Mouse (Mus musculus) large intestine, adult 2 months (tissue): Measurements from ENCODE around the gene Gm20388. TPM values are rescaled to one million over a fixed set of nuclear protein-coding genes. Genes with fewer than 3 reads are reported as not detected.

Experiments used
- DNase-seq: peaks from one replicate; pipeline ENCODE4 v3.0.0-alpha.2; 2012; ENCODE audit warnings: low read depth, low spot score
- WGBS: fragments of 180-500 bp; shearing (Covaris S2); methylation state at CpG from one replicate; pipeline ENCODE4 v1.1.7; 2018; 5-methylcytosine and 5-hydroxymethylcytosine counted together
- polyA plus RNA-seq: library from polyadenylated mRNA; depleted of rRNA; stranded (reverse); fragments of >200 nt; gene quantifications from 2 replicates; pipeline ENCODE4 v1.2.3, GENCODE M21; 2012

Gene Gm20388
- polyA plus RNA-seq, 1 experiment = 31.5 TPM

DNA sequence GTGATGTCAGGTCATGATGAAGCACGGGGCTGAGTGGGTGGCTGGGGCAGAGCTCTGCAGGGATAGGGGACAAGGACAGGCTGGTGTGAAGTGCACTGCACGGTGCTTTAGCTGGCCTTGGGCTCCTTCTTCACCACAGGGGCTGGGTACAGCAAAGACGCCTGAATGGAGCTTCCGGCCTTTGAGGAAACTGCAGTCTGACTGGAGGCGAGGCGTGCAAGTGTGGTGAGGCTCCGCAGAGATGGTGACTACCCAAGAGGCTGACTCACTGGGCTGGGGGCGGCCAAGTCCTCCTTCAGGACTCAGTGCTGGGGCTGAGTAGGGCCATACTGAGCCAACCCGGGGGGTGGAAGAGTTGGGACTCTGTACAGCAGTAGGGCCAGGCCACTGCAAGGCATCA, 295.3 kb downstream of the Gm20388 start:
- 83% methylated on average over 9 of the region's 9 CpGs for WGBS
- no peak for DNase-seq

DNA sequence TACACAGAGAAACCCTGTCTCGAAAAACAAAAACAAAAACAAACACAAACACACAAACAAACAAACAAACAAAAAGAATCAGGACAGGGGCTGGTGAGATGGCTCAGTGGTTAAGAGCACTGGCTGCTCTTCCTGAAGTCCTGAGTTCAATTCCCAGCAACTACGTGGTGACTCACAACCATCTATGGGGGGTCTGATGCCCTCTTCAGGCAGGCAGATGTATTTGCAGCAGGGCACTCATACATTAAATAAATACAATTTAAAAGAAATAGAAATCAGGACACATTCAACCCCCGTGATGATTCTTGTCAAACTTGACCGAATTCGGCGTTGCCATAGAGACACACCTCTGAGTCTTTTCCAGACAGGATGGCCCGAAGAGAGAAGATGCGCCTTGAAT, 296.7 kb downstream of the Gm20388 start:
- 88% methylated on average over 8 of the region's 8 CpGs for WGBS
- DNase-seq = no peak

DNA sequence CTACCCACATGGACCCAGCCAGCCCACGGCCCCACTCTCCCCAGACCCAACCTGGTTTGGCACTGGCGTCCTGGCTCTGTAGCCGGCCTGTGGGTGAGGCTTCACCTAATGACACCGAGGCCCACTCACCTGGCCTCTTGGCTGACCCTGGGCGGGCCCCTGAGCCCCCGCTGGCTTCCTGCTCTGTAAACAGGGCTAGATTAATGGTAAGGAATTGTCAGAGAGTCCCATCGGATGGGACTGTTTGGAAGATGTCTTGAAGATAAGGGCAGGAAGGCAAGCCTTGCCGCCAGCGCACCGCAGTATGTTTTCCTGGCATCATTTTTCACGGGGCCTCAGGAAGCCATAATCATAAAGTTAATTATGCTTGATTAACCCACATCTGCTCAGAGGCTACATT, 297.5 kb downstream of the Gm20388 start:
- 37% methylated on average over 11 of the region's 11 CpGs for WGBS
- DNase-seq = no peak

DNA sequence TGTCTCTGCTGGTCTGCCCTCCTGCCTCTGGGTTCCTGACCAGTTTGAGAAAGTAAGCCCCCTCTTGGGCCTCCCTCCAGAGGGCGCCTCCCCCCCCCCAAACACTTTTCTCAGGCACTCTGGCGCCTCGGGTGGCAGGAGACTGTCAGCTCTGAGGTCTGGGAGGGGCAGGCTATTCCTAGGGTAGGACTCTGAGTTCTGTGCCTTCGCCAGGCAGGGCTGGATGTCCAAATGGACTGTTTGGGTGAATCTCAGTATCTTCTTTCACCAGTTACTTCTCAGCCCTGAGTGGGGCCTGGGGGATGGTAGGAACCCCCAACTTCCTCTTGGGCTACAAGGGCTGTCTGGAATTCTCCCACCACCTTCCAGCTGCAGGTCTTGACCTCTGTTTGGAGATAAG, 300.7 kb downstream of the Gm20388 start:
- WGBS = 29% methylated on average over 4 of the region's 4 CpGs
- DNase-seq = no peak

DNA sequence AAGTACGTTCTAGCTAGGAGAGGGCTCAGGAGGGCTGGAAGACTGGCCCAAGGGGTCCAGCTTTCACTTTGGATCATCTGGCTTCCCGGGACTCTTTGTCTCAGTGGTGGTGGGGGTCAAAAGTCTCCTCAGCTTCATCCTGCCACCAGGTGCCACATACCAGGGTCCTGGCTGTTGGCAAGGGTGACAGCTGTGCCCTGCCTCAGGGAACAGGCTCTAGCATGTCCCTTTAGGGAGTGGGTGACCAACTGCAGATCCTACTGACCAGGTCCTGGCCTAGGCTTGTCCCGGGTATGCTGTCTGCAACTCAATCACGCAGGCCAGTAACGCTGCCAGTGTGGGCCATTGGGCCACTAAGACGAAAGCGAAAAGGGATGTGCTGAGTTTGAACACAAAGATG, 302.0 kb downstream of the Gm20388 start:
- DNase-seq = no peak
- 99% methylated on average over 7 of the region's 7 CpGs for WGBS

DNA sequence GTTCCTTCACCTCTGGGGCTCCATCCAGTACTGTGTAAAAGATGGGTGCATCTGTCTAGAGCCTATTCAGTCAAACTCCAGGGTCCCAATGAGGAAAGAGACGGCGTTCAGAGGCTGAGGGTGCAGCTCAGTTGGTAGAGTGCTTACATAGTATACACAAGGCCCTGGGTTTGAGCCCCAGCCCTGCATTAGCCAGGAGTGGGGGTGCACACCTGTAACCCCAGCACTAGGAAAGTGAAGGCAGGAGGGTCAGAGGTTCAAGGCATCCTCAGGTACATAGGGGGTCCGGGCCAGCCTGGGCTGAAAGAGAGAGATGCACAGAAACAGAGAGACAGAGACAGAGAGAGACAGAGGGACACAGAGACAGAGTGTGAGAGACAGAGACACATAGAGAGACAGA, 302.6 kb downstream of the Gm20388 start:
- WGBS = 91% methylated on average over 3 of the region's 3 CpGs
- DNase-seq = no peak

DNA sequence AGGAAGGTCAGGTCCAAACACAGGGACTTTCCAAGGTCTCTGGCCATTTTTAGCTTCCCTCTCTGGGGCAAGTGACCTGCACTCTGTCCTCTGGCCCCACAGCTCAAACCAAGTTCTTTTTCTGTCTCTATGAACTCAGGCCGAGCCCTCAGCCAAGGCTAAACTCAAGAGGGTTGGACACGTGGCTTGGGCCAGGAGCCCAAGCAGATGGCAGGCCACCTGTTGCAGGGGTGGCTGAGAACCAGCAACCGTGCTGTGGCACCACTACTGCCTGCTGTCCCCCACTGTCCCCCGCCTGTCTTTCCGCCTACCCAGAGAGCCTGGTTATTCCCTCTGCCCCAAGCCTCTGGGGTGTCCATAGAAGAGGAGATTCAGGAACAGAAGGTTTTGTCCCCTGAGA, 303.3 kb downstream of the Gm20388 start:
- no peak for DNase-seq
- WGBS = 71% methylated on average over 5 of the region's 5 CpGs

DNA sequence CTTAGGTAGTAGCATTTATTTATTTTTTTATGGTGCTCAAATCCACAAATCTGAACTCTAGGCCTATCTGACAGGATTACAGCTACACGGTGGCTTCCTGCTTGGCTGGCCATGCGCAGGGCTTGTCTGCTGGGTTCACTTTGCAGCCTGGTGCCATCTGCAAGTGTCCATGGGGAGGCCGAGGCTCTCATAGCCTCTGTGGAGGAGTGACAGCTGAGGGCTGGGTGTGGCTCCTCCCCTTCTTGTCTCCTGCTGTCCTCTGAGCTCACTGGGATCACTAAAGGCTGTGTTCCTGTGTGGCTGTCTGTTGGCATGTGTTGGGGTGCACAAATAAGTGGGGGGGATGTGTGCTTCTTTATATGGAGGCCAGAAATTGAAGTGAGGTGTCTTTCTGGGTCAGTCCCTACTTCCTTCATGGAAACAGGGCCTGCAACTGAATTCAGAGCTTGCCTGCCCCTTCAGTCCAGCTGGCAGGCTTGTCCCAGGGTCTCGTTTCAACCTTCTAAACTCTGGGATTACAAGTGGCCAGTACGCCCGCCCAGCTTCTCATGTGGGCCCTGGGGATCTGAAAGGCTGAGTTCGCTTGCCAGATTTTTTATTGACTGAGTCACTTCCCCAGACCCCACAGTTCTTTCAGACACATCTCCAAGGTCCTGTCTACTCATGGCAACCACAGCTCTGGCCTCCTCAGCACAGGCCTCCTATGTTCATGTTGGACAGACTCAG, 304.9 kb downstream of the Gm20388 start:
- no peak for DNase-seq
- 39% methylated on average over 7 of the region's 7 CpGs for WGBS

DNA sequence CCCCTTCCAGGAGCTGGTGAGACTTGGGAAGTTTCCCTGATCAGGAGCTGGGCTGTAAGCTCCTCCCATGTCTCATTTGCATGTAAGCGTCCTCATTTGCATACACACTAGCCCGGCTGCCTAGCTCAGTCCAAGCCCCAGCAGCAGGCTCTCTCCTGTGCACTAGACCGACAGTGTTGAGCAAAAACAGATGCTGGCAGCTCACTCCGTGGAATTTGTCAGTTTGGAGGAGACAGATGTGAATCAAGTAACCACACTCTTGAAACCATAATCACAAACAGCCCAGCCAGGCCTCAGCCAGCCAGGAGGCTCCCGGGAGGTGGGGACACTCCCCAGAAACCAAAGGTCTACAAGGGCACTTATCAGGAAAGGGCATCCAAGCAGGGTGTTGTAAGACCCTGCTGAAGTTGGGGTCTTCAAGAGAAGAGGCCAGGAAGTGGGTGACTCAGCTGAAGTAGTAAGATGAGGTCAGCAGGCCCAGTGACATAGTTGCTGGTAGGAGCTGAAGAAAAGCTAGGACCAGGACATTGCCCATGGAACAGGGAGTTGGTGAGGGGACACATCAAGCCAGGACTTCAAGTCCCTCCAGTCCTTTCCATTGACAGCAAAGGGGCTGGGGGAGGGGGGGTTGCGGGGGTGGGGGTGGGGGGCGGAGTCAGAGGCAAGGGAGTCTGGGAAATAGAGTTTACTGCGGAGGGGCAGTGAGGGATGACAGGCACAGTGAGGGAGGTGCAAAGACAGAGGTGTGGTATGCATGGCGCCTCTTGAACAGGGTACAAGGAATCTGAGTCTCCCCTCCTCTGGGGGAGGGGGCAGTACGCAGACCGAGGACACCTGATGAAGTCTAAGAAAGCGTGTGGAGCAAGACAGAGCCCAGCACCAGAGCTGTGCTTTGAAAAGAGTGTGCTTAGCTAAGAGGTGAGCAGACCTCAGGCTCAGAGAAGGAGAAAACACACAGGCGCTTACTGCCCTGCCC, 306.5 kb downstream of the Gm20388 start:
- DNase-seq = no peak
- 45% methylated on average over 13 of the region's 13 CpGs for WGBS

DNA sequence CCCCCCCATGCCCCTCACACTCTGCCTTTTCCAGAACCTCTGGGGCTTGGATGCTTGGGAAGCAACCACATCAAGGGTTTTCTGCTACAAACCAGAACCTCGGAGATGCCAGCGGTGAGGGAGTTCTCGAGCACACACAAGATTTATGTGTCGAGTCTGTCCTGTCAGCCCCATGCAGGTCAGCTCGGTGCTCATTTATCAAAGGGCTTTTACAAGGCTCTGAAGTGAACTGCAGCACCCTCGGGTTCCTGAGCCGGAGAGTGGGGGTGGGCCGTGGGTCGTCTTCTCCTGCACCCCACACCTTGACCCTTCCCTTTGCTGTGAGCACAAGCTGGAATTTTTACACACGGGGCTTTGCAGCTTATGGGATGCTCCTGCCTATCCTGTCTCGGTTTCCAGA, 311.9 kb downstream of the Gm20388 start:
- WGBS = 56% methylated on average over 11 of the region's 11 CpGs
- no peak for DNase-seq

DNA sequence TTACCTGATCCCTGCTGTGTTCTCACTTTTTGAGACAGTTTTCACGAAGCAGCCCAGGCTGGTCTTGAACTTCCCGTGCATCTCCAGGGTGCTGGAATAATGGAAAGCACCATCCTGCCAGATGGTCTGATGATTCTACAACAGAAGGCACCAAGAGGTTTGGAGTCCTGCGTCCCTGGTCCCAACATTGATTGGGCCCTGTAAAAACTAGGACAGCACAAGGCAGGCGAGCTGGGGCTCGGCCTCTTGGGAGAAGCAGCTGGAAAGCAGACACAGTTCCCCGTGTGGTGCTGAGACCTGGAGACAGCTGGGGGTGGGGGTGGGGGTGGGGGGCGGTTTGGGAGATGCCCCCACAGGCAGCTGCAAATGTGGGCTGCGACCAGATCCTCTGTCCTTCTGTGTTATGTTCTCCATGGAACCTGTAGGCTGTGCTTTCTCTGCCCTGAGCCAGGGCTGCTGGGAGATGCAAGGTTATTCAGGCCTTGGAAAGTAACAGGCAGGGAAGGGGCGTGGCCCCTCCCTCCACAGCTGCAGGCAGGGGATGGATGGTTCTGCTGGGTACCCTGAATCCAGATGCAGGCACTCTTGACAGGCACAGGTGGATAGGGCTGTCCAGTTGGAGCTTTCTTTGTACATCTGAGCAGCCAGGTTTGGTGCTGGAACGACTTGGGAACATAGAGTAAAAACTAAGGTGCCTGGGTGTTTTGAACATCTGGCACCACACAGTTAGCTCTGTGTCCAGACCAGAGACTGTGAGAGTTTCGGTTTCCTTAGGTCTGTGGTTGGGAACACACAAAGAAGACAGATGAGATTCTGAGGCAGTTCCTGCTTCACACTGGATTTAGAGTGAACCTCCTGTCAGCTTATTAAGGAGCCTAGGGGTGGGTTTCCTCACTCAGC, 314.1 kb downstream of the Gm20388 start:
- 66% methylated on average over 11 of the region's 11 CpGs for WGBS
- DNase-seq = no peak

DNA sequence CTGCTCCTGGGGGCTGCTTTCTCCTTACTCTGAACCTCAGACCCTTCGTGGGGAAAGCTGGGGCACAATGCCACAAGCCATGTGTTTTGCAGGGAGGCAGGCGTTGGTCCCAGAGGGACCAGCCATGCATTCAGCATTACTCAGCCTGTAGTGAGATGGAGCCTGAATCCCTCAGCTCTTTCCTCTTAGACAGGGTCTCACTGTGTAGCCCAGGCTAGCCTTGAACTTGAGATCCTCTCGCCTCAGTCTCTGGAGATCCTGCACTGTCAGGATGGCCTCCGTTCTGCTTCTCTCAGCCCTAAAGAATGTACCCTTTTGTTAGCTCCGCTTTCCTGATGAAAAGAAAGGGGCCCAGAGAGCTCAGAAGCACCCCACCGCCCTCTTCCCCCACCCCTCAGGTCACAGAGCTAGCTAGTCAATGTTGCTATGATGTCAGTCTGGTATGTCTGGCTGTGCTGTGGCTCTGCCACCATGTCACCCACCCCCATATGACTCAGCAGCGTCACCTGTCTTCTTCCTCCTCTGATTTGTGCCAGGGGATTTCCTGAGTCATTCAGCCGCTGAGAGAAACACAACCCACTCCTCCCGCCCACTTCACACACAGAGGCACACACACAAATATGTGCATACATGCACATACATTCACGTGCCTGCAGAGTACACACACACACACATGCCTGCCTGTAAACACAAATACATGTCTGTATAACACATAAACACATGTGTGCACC, 314.9 kb downstream of the Gm20388 start:
- no peak for DNase-seq
- WGBS = 48% methylated on average over 10 of the region's 10 CpGs

DNA sequence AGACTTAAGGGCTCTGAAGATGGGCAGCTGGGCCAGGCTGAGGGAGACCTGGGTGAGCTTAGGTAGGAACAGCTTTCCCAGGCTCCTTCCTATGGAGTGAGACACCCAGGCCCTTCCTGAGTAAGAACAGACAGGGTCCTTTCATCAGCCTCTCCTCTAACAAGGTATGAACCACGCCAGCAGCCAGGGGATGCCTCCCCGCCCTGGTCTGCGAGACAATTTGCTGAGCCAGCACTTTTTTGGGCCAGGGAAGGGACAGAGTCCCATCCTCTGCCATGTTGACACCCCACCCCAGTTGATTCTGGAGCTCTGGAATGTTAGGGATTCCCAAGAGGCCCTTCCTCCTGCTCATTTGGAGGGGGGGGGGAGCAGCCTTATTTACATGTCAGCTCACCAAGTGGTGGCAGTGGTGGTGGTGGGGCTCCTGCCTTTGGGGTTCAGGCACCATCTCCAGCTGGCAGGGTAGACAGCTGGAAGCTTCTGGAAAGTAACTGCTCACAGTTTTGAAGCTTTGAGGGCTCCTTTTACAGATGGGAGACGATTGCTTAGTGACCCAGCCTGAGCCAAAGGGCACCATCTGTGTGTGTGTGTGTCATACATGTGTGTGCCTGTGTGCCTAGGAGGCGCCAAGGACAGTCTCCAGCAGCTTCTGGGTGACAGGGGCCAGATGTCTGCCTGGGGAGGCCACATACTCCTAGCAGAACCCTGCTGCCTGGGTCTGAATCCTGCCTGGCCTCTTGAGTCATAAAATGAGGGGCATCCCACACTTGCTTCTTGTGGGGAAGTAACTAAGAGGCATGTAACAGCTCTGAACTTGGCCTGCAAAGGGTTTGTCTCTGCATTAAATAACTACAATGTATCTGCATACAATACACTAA, 316.3 kb downstream of the Gm20388 start:
- DNase-seq = no peak
- 64% methylated on average over 5 of the region's 5 CpGs for WGBS

DNA sequence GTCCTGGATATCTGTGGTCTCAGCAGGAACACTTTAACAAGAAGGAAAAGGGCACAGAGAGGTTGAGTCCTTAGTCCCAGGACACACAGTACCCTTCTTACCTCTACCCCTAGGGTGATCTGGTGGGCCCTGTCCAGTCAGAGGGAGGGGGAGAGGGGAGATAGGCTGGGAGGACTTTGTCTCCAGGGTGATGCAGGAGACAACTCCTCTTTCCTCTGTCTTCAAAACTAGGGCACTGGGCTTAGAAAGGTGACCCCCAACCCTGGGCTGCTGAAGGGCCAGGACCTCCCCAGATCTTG, 316.9 kb downstream of the Gm20388 start:
- no peak for DNase-seq

DNA sequence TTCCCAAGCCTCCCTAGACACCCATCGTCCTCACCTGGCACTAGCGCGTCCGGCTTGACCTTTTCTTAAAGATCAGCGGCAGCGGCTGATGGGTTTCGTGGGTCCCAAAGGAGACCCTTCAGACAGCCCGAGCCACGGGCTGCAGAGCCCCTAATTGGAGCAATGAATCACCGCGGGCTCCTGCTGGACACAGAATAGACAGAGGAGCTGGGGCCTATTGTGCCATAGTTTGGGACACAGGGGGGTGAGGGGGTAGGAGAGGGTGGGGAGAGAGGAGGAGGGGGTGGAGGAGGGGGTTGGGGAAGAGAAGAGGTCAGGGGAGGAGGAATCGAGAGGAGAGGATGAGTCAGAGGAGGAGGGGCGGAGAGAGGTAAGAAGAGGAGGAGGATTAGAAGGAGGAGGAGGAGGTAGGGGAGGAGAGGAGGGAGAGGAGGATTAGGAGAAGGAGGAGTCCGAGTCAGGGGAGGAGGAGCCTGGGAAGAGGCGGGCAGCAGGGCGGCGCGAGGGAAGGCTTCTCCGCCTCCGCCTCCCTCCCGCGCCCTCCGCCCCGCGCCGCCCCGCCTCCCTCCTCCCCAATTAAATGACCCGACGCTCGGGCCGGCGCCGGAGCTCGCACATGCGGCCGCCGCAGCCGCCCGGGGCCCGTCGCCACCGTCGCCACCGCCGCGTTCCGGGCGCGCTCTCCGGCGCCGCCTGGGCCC, 317.4 kb downstream of the Gm20388 start, which contains the start of gene Gse1:
TSS of gene Gse1 (plus strand) at position 566 of the 701 bp plus-strand sequence.
- WGBS = 20% methylated on average over 38 of the region's 52 CpGs
- DNase-seq = peak; percentile 47

DNA sequence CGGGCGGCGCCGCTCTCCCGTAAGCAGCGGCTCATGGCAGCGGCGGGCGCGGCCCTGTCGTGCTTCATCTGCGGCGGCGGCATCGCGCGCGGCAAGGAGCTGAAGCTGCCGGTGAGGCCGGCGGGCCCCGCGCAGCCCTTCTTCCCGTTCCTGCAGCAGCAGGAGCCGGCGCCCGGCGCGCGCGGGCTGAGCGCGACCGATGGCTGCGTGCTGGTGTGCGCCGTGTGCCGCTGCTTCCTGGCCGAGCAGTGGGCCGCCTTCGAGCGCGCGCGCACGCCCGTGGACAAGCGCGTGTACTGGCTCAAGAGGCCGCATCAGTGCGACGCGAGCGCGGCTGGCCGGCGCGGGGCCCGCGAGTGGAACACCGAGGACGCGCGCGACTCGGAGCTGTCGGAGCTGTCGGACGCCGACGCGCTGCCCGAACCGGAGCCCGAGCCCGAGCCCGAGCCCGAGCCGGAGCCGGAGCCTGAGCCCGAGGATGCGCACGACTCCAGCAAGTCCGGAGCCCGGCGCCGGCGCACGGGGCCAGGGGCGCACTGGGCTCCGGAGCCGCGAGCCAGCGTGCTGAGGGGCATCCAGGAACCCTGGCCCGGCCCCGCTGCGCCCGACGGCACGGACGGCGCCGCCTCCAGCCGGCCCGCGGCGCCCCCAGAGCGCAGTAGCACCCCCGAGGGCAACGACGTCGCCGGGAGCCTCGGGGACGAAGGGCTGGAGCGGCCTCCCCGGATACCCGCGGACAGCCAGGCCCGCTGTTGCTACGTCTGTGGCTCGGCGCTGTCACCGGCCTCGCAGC, 318.3 kb downstream of the Gm20388 start:
- WGBS = 1% methylated on average over 124 of the region's 125 CpGs
- no peak for DNase-seq

DNA sequence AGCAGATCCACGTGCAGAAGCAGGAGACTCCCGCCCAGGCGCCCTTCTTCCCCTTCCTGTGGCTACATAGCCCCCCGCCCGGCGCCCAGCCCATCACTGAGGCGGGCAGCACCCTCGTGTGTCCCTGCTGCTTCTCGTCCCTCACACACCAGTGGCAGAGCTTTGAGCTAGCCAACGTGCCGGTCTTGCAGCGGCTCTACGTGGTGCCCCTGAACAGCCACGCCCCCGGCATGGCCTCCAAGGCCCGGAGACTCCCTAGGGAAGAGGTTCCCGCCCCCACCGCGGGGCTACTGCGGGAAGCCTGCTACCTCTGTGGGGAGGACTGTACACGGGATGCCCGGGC, 318.9 kb downstream of the Gm20388 start:
- DNase-seq = no peak
- WGBS = 4% methylated on average over 22 of the region's 22 CpGs
